Mouse (Mus musculus): ENCODE measurements around the gene Pde9a. TPM values are rescaled to one million over a fixed set of nuclear protein-coding genes. Genes with fewer than 3 reads are reported as not detected.

The Pde9a gene
- polyA plus RNA-seq, 1 experiment from 2014 or later = 59.8 TPM

DNA sequence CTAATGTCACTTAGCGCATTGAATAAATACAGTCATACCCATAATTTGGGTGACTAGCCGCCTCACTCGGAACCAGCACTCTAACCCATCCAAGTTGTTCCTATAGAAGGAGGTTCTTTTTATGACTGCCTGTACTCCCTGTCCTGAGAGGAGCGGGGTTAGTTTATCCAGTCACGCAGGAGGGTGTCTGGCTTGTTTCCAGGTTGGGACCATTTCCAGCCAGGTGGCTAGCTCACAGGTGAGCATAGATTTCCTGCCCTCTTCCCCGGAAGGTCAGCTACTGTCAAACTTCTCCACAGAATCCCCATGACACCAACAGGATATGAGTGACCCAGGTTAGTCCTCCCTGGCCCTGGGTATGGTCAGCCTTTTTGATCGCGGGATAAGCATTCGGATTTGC is 51.5 kb downstream of the Pde9a start:
- H3K36me3 ChIP-seq (ENCODE audit: control insufficient read depth, insufficient read depth) = peaks cover 7% of the 10 kb centered on the region; the same call in 1 of the 2 replicates
- 0 out of 2 replicates have a peak, but pooled peaks have one; percentile 14 for TF ChIP-seq CTCF (IDR thresholded peaks at IDR 0.05; ENCODE audit: low read depth)
- no peaks in the 10 kb centered on the region for H3K27me3 ChIP-seq (replicated peaks; ENCODE audit: control insufficient read depth, insufficient read depth, low read length)
- peak overlapping the region; percentile 62 for H3K27ac ChIP-seq (ENCODE audit: low read depth, low read length)
- no peak overlapping the region for H3K9ac ChIP-seq (ENCODE audit: low read depth, low read length)
- no peak overlapping the region for H3K4me3 ChIP-seq (ENCODE audit: low read depth, low read length)
- no peaks in the 10 kb centered on the region for H3K9me3 ChIP-seq (ENCODE audit: control insufficient read depth)
- no peak overlapping the region for H3K4me2 ChIP-seq (replicated peaks; ENCODE audit: low read depth)
- 77% methylated on average over 9 of the region's 9 CpGs for WGBS
- H3K4me1 ChIP-seq (replicated peaks; ENCODE audit: control insufficient read depth, insufficient read depth, low read length) = 0 out of 2 replicates have a peak, but pooled peaks cover 3% of the 10 kb centered on the region
- ATAC-seq = no peak

- Histone ChIP-seq H3K4me3 (ENCODE audit: low read depth, low read length) (no peak overlapping the region), H3K4me2 (replicated peaks; ENCODE audit: low read depth) (no peak overlapping the region), H3K4me1 (replicated peaks; ENCODE audit: control insufficient read depth, insufficient read depth, low read length) (peaks cover 3% of the 10 kb centered on the region; the same call in 1 of the 2 replicates), H3K27ac (ENCODE audit: low read depth, low read length) (no peak overlapping the region), H3K9ac (ENCODE audit: low read depth, low read length) (no peak overlapping the region), H3K27me3 (replicated peaks; ENCODE audit: control insufficient read depth, insufficient read depth, low read length) (no peaks in the 10 kb centered on the region), H3K36me3 (ENCODE audit: control insufficient read depth, insufficient read depth) (peaks cover 17% of the 10 kb centered on the region), H3K9me3 (ENCODE audit: control insufficient read depth) (no peaks in the 10 kb centered on the region)
- no peak for TF ChIP-seq CTCF (IDR thresholded peaks at IDR 0.05; ENCODE audit: low read depth)
- WGBS = 82% methylated on average over 4 of the region's 4 CpGs
- no peak for ATAC-seq
Measured at GRCm38 (mm10) chr17:31439978-31440377, 54.0 kb downstream of the Pde9a start.

DNA sequence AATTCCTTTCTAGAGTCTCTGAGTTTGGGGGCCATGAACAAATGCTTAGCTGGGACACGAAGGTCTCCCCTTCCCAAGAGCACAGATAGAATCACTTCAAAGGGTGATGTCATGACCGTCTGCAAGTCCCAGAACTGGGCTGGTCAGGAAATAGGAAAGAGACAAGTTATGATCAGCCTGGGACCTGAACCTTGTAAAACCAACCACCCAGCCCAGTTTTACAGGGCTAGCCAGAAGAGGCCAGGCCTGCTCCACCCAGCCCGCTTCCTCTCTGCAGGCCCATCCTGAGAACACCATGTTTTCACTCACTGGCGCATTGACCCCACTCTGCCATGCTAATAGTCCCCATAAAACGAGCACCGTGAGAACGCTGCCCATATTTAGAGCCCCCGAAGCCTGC is 56.5 kb downstream of the Pde9a start:
- H3K4me1 ChIP-seq (replicated peaks; ENCODE audit: control insufficient read depth, insufficient read depth, low read length) = peaks cover 7% of the 10 kb centered on the region
- no peak overlapping the region for H3K9ac ChIP-seq (ENCODE audit: low read depth, low read length)
- peaks cover 26% of the 10 kb centered on the region for H3K36me3 ChIP-seq (ENCODE audit: control insufficient read depth, insufficient read depth)
- H3K9me3 ChIP-seq (ENCODE audit: control insufficient read depth) = no peaks in the 10 kb centered on the region
- no peaks in the 10 kb centered on the region for H3K27me3 ChIP-seq (replicated peaks; ENCODE audit: control insufficient read depth, insufficient read depth, low read length)
- 21% methylated on average over 8 of the region's 8 CpGs for WGBS
- TF ChIP-seq CTCF (IDR thresholded peaks at IDR 0.05; ENCODE audit: low read depth) = peak; percentile 35; the same call in 1 of the 2 replicates
- H3K4me2 ChIP-seq (replicated peaks; ENCODE audit: low read depth) = no peak overlapping the region
- no peak overlapping the region for H3K4me3 ChIP-seq (ENCODE audit: low read depth, low read length)
- ATAC-seq = peak; percentile 66
- H3K27ac ChIP-seq (ENCODE audit: low read depth, low read length) = peak overlapping the region; percentile 68

- H3K4me3 ChIP-seq (ENCODE audit: low read depth, low read length) = no peak overlapping the region
- no peak for TF ChIP-seq CTCF (IDR thresholded peaks at IDR 0.05; ENCODE audit: low read depth)
- 59% methylated on average over 7 of the region's 7 CpGs for WGBS
- H3K27ac ChIP-seq (ENCODE audit: low read depth, low read length) = peak overlapping the region; percentile 84
- H3K4me1 ChIP-seq (replicated peaks; ENCODE audit: control insufficient read depth, insufficient read depth, low read length) = peaks cover 7% of the 10 kb centered on the region
- no peaks in the 10 kb centered on the region for H3K27me3 ChIP-seq (replicated peaks; ENCODE audit: control insufficient read depth, insufficient read depth, low read length)
- peaks cover 42% of the 10 kb centered on the region for H3K36me3 ChIP-seq (ENCODE audit: control insufficient read depth, insufficient read depth)
- no peak for ATAC-seq
- no peak overlapping the region for H3K9ac ChIP-seq (ENCODE audit: low read depth, low read length)
- no peaks in the 10 kb centered on the region for H3K9me3 ChIP-seq (ENCODE audit: control insufficient read depth)
- H3K4me2 ChIP-seq (replicated peaks; ENCODE audit: low read depth) = no peak overlapping the region
Measured at GRCm38 (mm10) chr17:31444251-31444650, 58.2 kb downstream of the Pde9a start.

DNA sequence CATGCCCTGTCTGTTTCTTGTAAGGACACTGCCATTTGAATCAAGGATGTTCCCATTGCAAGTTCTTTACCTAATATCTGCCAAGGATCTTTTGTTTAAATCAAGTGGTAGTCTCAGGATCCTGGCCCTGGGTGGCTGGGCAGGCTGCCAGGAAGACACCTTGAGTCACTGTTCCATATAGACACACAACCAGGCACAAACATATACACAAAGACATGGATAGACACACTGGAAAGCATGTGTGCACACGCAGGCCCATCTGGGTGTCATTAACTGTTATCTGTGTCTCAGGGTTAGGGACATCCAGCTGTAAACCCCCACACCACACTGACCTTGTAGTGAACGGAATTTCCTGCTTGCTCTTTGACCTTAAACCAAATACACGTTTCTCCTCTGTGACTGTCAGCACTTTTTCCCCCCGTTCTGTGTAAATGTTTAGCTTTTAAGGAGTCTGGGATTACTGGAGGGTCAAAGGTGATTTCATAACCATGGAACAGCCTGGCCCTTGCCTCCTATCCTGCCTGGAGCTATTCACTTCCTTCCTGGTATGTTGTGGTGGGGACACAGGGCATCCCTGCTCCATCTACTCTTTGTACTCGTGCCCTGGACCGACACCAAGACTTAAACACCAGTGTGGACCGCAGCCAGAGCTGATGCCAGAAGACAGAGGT is 59.2 kb downstream of the Pde9a start:
- no peaks in the 10 kb centered on the region for H3K9me3 ChIP-seq (ENCODE audit: control insufficient read depth)
- TF ChIP-seq CTCF (IDR thresholded peaks at IDR 0.05; ENCODE audit: low read depth) = no peak
- peak; percentile 91 for ATAC-seq
- H3K9ac ChIP-seq (ENCODE audit: low read depth, low read length) = no peak overlapping the region
- H3K4me2 ChIP-seq (replicated peaks; ENCODE audit: low read depth) = no peak overlapping the region
- H3K27me3 ChIP-seq (replicated peaks; ENCODE audit: control insufficient read depth, insufficient read depth, low read length) = no peaks in the 10 kb centered on the region
- peaks cover 7% of the 10 kb centered on the region for H3K4me1 ChIP-seq (replicated peaks; ENCODE audit: control insufficient read depth, insufficient read depth, low read length)
- peaks cover 50% of the 10 kb centered on the region for H3K36me3 ChIP-seq (ENCODE audit: control insufficient read depth, insufficient read depth)
- H3K4me3 ChIP-seq (ENCODE audit: low read depth, low read length) = no peak overlapping the region
- WGBS = 9% methylated on average over 7 of the region's 7 CpGs
- H3K27ac ChIP-seq (ENCODE audit: low read depth, low read length) = peak overlapping the region; percentile 84

DNA sequence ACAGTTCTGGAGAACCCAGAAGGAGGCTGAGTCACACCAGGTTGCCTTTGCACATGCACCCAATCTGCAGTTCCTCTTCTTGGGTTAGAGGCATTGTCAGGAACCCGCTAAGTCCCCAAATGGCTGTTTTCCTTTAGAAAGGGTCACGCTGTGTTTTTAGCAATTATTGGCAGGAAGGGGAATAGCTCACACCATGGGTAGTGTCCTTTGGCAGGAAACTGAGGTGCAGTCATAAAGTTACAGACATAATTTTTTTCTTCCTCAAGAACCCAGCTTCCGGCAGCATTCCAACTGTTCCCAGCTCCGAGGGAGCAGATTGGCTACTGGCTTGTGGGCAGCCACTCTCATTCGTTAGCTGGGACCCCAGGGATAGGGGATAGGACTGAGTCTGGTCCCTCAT is 61.8 kb downstream of the Pde9a start:
- Histone ChIP-seq H3K4me2 (replicated peaks; ENCODE audit: low read depth) (no peak overlapping the region), H3K9me3 (ENCODE audit: control insufficient read depth) (no peaks in the 10 kb centered on the region), H3K9ac (ENCODE audit: low read depth, low read length) (no peak overlapping the region), H3K36me3 (ENCODE audit: control insufficient read depth, insufficient read depth) (peaks cover 54% of the 10 kb centered on the region), H3K4me1 (replicated peaks; ENCODE audit: control insufficient read depth, insufficient read depth, low read length) (peaks cover 7% of the 10 kb centered on the region), H3K27ac (ENCODE audit: low read depth, low read length) (no peak overlapping the region), H3K4me3 (ENCODE audit: low read depth, low read length) (no peak overlapping the region), H3K27me3 (replicated peaks; ENCODE audit: control insufficient read depth, insufficient read depth, low read length) (no peaks in the 10 kb centered on the region)
- 77% methylated on average over 5 of the region's 5 CpGs for WGBS
- ATAC-seq = no peak
- no peak for TF ChIP-seq CTCF (IDR thresholded peaks at IDR 0.05; ENCODE audit: low read depth)

Data from intestine, postnatal 0 days (tissue).